Mouse (Mus musculus) cerebellum, adult 2 months (tissue): ENCODE results near the gene Sacs.
"Not testable (repeated sequence)": the region's sequence is repeated elsewhere in the genome, so short reads cannot be mapped to it uniquely, and the experiment has no call there.

Experiments
- CTCF ChIP-seq: fragments of 200-500 bp; IDR thresholded peaks from 2 replicates; pipeline ENCODE4 v1.5.1; 2011; ENCODE audit warnings: low read depth, mild to moderate bottlenecking, control low read depth, low read length, moderate library complexity, borderline replicate concordance; ENCODE audit not compliant: insufficient read depth
- POLR2A ChIP-seq: fragments of 200-500 bp; IDR thresholded peaks from 2 replicates; pipeline ENCODE4 v1.6.1; 2011; ENCODE audit warnings: low read length, control low read depth, borderline replicate concordance; ENCODE audit not compliant: insufficient read depth

GRCm38 (mm10) chr14:61157426-61157825, 19.2 kb downstream of the Sacs start:
- TF ChIP-seq CTCF, POLR2A: not testable (repeated sequence)
